Mouse (Mus musculus) heart, postnatal 25 days (tissue): ENCODE data around the gene Chga. TPM values are rescaled to one million over a fixed set of nuclear protein-coding genes. Genes with fewer than 3 reads are reported as not detected.

Experiments
- DNase-seq: peaks from one replicate; pipeline ENCODE4 v3.0.0; 2022; ENCODE audit warnings: low spot score
- intact Hi-C: fragments of 180-260 bp; cut with DNase I; formaldehyde crosslinking; loops from one replicate; pipeline ENCODE4 v1.15.1; 2025
- total RNA-seq, 2 experiments: library from RNA; stranded (reverse); gene quantifications; 2 replicates each; pipeline ENCODE4 v1.2.3; 2021

Gene Chga
- total RNA-seq, 2 experiments from 2014 or later = not detected

GRCm38 (mm10) chr12:102593699-102594098, 38.9 kb downstream of the Chga start:
- intact Hi-C loops = no loop called here

DNA sequence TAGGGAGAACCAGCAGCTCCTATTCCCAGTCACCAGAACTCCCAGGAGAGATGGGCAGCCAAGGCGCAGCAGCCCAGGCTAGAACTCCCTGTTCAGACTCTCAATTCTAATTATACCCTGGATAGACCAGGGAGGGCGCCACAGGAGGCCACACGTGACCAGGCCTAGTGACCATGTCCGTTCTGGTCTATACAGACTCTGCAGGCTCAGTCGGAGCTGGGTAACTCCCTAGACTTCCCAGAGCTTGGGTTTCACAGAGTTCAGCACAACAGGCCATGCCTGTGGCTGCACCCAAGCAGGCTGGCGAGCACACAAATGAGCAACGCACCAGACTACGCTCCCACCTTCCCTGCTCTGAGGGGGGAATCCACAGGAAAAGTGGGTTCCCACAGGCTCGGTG, 39.9 kb downstream of the Chga start:
- intact Hi-C loops = no loop called here
- no peak for DNase-seq

More at GRCm38 (mm10) chr12:102593699-102594098, 38.9 kb downstream of the Chga start:
- DNase-seq = no peak

DNA sequence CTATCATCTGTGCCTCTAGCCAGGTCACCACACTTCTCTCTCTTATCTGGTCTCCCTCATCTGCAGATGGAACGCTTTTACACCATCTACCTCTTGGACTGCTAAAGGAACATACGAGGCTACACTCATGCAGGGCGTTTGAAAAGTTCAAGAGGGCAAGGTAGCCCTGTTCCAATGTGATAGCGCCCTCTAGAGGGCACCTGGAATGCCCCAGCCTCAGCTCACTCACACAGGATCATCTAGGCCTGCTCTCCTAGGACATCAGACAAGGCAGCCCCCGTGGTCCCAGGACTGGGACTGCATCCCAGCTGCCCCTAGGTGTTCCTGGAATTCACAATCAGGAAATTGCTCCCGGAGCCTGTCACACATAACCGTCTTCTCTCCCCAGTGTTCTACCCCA, 41.6 kb downstream of the Chga start:
- no peak for DNase-seq

GRCm38 (mm10) chr12:102597466-102597865, 42.7 kb downstream of the Chga start:
- intact Hi-C loops = no loop called here
- peak; percentile 47 for DNase-seq

More for the DNA sequence above, 41.6 kb downstream of the Chga start:
- intact Hi-C loops = no loop called here

- intact Hi-C loops = no loop called here
- DNase-seq = no peak
Measured at GRCm38 (mm10) chr12:102598535-102598934, 43.8 kb downstream of the Chga start.

- DNase-seq = no peak
- intact Hi-C loops = no loop called here
Measured at GRCm38 (mm10) chr12:102599801-102600200, 45.0 kb downstream of the Chga start.

- intact Hi-C loops = no loop called here
- peak; percentile 30 for DNase-seq
Measured at GRCm38 (mm10) chr12:102600345-102600744, 45.6 kb downstream of the Chga start.

DNA sequence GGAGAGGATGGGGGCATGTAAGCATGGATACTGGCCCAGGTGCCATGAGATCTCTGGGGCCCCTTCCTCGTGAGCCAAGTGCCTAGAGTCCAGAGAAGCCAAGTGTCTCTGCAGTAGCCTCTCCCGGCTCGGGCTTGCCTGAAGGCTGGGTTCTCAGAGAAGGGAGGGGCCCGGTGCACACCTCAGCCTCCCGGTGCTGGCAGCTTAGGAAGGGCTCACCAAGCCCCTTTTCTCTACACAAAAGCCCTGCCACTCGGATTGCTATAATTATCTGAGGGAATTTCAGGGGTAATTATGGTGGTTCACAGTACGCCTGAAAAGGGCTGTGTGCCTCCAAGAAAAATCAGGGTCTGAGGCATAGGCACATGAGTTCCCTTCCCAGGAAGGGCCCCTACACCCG, 47.1 kb downstream of the Chga start:
- no peak for DNase-seq
- intact Hi-C loops = no loop called here

- DNase-seq = no peak
- intact Hi-C loops = no loop called here
Measured at GRCm38 (mm10) chr12:102602255-102603041, 47.7 kb downstream of the Chga start.

- intact Hi-C loops = no loop called here
Measured at GRCm38 (mm10) chr12:102605607-102606006, 50.8 kb downstream of the Chga start.

DNA sequence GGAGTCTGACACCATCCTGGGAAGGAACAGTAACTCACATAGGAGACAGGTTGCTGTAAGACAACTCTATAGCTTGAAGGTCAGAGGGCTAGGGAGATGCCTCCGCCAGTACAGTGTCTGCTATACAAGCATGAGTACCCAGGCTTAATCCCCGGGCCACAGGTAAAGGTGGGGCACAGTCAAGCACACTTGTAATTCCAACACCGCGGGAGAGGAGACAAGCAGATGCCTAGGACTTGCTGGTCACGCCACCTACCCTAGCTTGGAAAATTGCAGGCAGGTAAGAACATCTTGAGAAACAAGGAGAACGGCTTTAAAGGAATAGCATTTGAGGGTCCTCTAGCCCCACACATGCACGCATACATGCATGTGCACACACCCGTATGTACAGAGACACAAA, 52.3 kb downstream of the Chga start:
- no peak for DNase-seq
- intact Hi-C loops = no loop called here

More at GRCm38 (mm10) chr12:102605607-102606006, 50.8 kb downstream of the Chga start:
- no peak for DNase-seq

- intact Hi-C loops = no loop called here
- no peak for DNase-seq
Measured at GRCm38 (mm10) chr12:102607808-102608517, 53.2 kb downstream of the Chga start.

- intact Hi-C loops = no loop called here
- no peak for DNase-seq
Measured at GRCm38 (mm10) chr12:102610927-102611326, 56.2 kb downstream of the Chga start.

- DNase-seq = no peak
- intact Hi-C loops = no loop called here
Measured at GRCm38 (mm10) chr12:102612431-102612830, 57.7 kb downstream of the Chga start.

DNA sequence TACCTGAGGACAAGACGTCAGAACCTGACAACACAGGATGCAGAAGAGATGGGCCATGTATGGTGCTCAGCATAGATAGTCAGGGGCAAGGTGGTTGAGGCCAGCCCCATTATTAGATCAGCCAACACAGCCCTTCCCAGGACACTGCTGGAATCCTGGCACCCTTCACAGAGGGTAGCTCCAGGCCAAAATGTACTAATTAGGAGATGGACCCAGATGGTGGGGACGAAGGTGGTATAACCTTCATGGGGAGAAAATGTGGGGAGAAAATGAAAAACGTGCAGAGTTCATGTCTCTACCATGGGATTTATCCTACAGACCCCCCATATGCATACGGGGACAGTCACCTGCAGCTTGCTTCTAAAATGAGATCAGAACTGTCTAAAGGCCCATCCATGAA, 58.6 kb downstream of the Chga start:
- intact Hi-C loops = no loop called here
- DNase-seq = no peak

Other genes starting within 250 kb of the Chga start
- gene Lgmn, start 115.2 kb upstream of the Chga start, total RNA-seq = 10 to 100 TPM; 62.2 to 72.2 TPM
- 10 to 100 TPM; 23.8 to 24.4 TPM for gene Golga5, start 85.8 kb upstream of the Chga start, total RNA-seq
- gene Itpk1, start 150.0 kb downstream of the Chga start, total RNA-seq = 1 to 10 TPM; 8.3 to 8.9 TPM
- 1 to 10 TPM; 7.3 to 7.9 TPM for gene Moap1, start 188.7 kb downstream of the Chga start, total RNA-seq
- 1 to 10 TPM; 3.3 to 3.9 TPM for gene Tmem251, start 188.8 kb downstream of the Chga start, total RNA-seq
- not detected for gene Gm28051, start 202.8 kb downstream of the Chga start, total RNA-seq
- gene Gon7, start 202.8 kb downstream of the Chga start, total RNA-seq = 10 to 100 TPM; 10.8 to 11.7 TPM
- gene Ubr7, start 203.0 kb downstream of the Chga start, total RNA-seq = 10 to 100 TPM; 24.4 to 25.3 TPM
- 1 to 10 TPM; 3.8 to 4.9 TPM for gene Gm20604, start 203.7 kb downstream of the Chga start, total RNA-seq